Mouse (Mus musculus) retina, postnatal 1 day (tissue): Measurements from ENCODE around the gene Wdfy1.

Experiments used
- DNase-seq: peaks from one replicate; pipeline ENCODE4 v3.0.0-alpha.2; 2012

Wdfy1 gene

GRCm38 (mm10) chr1:79760656-79761055, 15.3 kb downstream of the Wdfy1 start:
- no peak for DNase-seq

DNA sequence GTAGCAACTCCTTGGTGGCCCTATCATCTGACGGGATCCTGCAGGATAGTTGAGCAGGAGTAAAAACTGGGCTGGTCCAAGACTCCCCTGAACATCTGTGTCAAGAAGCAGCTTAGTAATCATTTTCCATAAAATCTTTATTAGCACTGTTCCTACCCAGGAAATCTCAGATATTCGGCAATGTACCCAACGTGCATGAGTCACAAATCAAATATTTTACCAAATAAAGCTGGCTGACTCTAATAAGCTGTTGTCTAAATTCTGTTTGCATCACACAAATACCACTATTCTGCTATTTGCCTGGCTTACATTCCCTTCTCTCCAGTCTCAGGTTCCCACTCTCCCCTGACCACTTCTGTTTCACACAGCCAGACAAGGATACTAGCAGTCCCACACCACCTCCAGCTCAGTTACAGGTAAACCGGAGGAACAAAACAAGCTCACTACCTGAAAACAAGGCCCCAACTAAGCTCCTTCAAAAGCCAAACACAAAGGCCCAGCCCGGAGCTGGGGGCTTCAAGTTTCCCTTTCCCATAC, 16.4 kb downstream of the Wdfy1 start:
- DNase-seq, result no peak

DNA sequence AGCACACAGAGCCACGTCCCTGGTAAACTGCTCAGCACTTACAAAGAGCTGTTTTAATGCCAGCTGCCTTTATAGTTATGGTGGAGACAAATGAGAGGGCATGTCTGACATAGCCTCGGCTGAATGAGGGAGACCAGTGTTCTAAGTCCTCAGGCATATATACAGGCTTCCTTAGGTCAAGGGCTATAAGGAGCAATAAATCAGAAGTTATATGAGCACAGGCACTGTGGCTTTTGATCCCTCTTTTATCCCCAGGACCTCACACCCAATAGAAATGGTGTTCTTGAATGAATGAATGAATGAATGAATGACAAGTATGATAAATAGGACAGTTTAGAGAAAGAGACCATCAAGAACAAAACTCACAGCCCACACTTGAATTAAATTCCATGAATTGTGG, 16.9 kb downstream of the Wdfy1 start:
- no peak for DNase-seq

- no peak for DNase-seq
Observed at GRCm38 (mm10) chr1:79757597-79757996, 18.3 kb downstream of the Wdfy1 start.

DNA sequence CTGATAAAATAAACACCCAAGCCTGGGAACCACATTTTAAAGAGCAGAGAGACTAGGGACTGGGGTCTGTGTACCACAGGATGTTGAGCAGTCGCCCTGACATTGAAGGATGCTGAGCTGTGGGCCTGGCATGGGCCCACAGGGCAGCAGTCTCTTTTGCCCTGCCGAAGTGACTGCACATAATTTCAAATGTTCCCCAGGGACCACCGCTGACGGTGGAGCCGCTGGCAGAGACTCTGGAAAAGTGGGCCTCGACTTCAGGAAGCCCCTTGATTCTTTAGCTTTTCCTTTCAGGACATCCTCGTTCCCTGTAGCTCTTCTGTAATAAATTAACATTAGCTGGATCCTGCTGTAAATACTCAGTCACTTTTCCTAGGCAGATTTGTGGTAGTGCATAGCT, 18.8 kb downstream of the Wdfy1 start:
- DNase-seq, result no peak

- no peak for DNase-seq
Observed at GRCm38 (mm10) chr1:79756417-79756816, 19.5 kb downstream of the Wdfy1 start.

GRCm38 (mm10) chr1:79755376-79755775, 20.6 kb downstream of the Wdfy1 start:
- DNase-seq, result no peak

DNA sequence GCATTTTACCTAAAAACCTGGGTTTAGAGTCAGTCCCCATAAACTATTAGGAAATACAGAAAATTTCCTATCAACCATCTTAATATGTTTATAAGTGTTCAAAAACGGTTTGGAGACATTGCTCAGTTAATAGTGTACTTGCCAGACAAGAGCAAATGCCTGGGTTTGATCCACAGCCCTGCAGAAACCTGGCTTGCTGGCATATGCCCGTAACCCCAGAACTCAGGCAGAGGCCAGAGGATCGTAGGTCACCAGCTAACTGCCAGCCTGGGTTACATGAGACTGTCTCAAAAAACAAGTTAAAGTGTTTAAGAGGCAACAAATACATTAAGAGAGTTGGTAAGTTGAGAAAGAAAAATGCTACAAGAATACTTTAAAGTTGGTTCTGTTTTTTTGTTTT, 21.0 kb downstream of the Wdfy1 start:
- DNase-seq, result no peak

DNA sequence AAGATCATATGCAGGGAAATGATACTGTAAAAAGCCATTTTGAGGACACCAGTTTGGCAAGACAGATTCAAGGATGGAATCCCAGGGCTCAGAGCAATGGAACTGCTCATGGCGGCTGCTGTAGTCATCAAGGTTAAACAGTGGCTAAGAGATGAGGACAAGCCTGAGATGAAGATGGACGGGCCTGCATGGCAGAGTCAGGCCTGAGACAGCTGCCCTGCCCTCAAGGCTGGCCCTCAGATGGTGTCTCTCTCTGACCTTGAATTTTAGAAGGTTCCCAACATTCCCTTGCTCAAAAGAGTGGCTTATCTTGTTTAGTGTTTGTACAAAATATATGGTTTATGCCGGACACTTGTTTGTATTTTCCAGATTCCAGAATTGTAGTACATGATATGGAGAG, 22.5 kb downstream of the Wdfy1 start:
- DNase-seq, result no peak

DNA sequence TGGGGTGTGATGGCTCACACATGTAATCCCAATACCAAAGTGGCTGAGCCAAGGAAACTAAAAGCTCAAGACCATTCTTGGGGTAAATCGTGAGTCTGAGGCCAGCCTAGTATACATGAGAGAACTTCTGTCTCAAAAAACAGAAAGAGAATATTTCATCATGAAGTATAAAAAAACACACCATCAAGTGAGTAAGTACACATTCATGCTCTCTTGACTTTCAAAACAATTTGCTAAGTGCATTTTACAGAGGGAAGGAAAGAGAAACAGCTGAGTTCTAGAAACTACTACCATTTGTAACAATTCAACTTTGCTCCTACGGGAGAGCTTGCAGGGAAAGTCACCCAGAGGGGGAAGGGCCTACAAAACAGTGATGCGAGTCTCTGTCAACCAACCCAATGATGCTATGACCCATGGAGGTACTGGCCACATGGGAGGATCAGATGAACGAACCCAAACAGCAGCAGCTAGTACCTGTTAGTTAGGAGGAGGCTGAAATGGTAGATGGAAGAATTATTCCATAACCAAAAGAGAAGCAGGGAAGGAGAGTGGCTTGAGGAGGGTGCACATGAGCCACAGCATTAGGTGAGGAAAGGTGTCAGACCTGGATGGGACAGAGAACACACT, 23.1 kb downstream of the Wdfy1 start:
- no peak for DNase-seq

DNA sequence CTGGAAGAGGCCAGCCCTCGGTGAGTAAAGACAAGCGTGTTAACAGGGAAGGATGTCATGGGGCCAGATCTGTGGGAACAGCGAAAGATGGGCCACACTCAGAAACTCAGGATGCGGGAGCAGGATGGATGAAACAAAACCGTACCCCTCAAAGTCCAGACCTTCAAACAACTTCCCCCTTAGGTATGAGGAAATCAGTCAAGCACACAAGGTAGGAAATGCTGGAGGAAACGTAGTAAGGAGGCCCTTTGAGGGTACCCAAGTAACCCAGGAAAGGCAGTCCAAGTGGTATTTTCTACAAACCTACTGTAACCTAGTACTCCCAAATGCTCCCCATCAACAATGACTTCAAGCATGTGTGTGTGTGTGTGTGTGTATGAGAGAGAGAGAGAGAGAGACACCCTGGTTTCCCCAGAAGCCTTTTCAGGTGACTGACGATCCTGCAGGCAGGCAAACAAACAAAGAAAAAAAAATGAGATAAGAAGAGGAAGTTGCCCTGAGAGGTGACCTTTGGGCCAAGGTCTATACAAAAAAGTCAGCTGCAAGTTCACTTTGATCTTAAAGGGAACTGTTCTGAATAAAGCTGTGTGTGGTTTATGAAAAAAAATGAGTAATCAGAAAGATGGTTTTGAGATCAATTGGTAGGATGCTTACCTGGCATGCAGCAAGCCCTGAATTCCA, 23.8 kb downstream of the Wdfy1 start:
- no peak for DNase-seq

GRCm38 (mm10) chr1:79751186-79751585, 24.8 kb downstream of the Wdfy1 start:
- no peak for DNase-seq

DNA sequence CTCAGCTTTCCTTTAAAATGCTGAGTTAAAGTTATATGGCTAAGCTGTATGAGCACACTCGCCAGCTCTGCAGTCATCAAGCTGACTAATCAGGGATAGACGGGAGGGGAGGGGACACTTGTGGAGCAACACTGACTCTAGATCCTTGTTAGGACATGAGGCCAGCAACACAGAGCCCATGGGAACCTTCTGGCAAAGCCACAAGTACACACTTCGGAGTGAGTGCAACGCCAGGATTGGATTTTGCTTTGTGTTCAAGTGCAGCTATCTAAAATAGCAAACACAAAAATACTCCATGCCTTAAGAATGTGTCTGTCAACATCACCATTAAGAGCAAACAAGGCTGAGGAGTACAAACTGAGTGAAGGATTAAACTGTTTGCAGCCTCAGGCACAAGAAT, 29.9 kb downstream of the Wdfy1 start:
- DNase-seq, result no peak

- DNase-seq, result no peak
Observed at GRCm38 (mm10) chr1:79743385-79743784, 32.6 kb downstream of the Wdfy1 start.

GRCm38 (mm10) chr1:79742949-79743348, 33.0 kb downstream of the Wdfy1 start:
- no peak for DNase-seq

- DNase-seq, result no peak
Observed at GRCm38 (mm10) chr1:79741002-79741401, 34.9 kb downstream of the Wdfy1 start.

- DNase-seq, result no peak
Observed at GRCm38 (mm10) chr1:79739726-79740125, 36.2 kb downstream of the Wdfy1 start.

- no peak for DNase-seq
Observed at GRCm38 (mm10) chr1:79736408-79736807, 39.5 kb downstream of the Wdfy1 start.

GRCm38 (mm10) chr1:79734794-79735193, 41.1 kb downstream of the Wdfy1 start:
- DNase-seq, result no peak

- no peak for DNase-seq
Observed at GRCm38 (mm10) chr1:79714152-79714923, 61.6 kb downstream of the Wdfy1 start.

GRCm38 (mm10) chr1:79713081-79713480, 62.9 kb downstream of the Wdfy1 start:
- DNase-seq, result no peak

DNA sequence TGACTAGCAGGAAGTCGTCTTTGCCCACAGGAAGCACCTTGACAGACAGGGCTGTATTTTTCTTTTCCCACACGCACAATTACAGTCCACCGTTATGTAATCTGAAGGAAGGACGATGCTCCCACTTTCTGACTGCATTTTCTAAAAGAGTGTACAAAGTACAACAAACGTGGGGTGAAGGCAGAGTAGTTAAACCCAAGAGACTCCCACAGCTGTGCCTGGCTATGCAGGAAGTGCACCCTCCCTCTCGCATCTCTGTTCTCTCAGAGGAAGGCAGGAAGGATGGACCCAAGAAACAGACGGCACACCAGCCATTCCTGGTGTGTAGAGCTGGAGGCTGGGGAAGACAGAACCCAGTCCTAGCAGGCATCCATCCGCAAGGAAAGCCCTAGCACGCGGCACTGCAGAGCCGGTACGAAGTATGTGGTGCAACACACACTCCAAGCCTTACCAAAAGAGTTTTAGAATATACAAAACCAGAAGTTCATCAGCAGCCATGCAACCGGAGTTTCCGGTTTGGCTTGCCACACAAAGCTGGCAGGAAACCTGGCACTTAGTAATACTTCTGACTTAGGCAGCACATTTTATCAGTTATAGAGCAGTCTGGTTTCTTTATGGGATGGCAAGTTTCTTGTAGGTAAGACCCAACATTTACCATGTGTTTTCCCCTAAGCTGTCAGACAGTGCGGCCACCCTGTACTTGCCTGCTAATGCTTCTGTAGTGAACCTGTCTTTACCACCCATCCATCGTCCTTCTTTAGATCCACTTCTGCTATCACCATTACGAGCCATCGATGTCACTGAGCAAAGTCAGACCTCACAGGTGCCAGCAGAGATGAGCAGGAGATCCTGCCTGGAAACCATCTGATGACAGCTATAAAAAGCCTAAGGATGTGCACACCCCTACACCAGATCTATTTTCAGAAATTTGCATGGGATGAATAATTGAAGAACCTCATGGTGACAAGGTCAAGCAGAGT, 64.5 kb downstream of the Wdfy1 start:
- DNase-seq, result no peak

- no peak for DNase-seq
Observed at GRCm38 (mm10) chr1:79710678-79711077, 65.3 kb downstream of the Wdfy1 start.
